ENCODE assay signal across 8 mouse cellular contexts in genomic region chr17:26662978-26663683, GRCm38 (mm10). TPM values are rescaled to one million over a fixed set of nuclear protein-coding genes. Genes with fewer than 3 reads are reported as not detected.
DNase-seq lines count a peak whose midpoint lies in the region; ATAC-seq lines count a peak whose summit lies in the region.

TSS of gene Atp6v0e (plus strand) at chr17:26663231.

- H3K36me3 ChIP-seq in heart, embryonic 14.5 days (ENCODE audit: control insufficient read depth, insufficient read depth, low read length) = no peaks in the 10 kb centered on the region
- H3K36me3 ChIP-seq in liver, embryonic 13.5 days = no peaks in the 10 kb centered on the region
- H3K36me3 ChIP-seq in stomach, embryonic 16.5 days (ENCODE audit: control insufficient read depth, insufficient read depth, low read length) = no peaks in the 10 kb centered on the region

- H3K4me3 ChIP-seq in brown adipose tissue, adult 24 weeks (ENCODE audit: insufficient read depth, low read depth, low read length) = peak within 1 kb of the TSS; percentile 67
- peak within 1 kb of the TSS; percentile 69 to 77 for H3K4me3 ChIP-seq in heart, embryonic 14.5 days (ENCODE audit: control insufficient read depth in 1 of 2, insufficient read depth in 1 of 2, low read depth in 1 of 2, low read length in 2 of 2)
- H3K4me3 ChIP-seq in liver, embryonic 13.5 days (replicated peaks) = peak within 1 kb of the TSS; percentile 73
- peak within 1 kb of the TSS; percentile 70 for H3K4me3 ChIP-seq in stomach, embryonic 16.5 days (replicated peaks; ENCODE audit: low read length)

- no peaks in the 10 kb centered on the region for H3K27me3 ChIP-seq in heart, embryonic 14.5 days (ENCODE audit: control insufficient read depth, insufficient read depth, low read length)
- peaks cover 9% of the 10 kb centered on the region; the same call in 1 of the 2 replicates for H3K27me3 ChIP-seq in liver, embryonic 13.5 days
- H3K27me3 ChIP-seq in stomach, embryonic 16.5 days (ENCODE audit: control insufficient read depth, insufficient read depth, low read length) = no peaks in the 10 kb centered on the region

- peak within 1 kb of the TSS; percentile 75 for H3K9ac ChIP-seq in heart, embryonic 14.5 days (ENCODE audit: low read length)
- H3K9ac ChIP-seq in liver, embryonic 13.5 days = peak within 1 kb of the TSS; percentile 73
- peak within 1 kb of the TSS; percentile 79 for H3K9ac ChIP-seq in stomach, embryonic 16.5 days (ENCODE audit: low read length)

- no peaks in the 10 kb centered on the region for H3K9me3 ChIP-seq in heart, embryonic 14.5 days (ENCODE audit: control insufficient read depth, low read length)
- no peaks in the 10 kb centered on the region for H3K9me3 ChIP-seq in liver, embryonic 13.5 days (replicated peaks)
- H3K9me3 ChIP-seq in stomach, embryonic 16.5 days (replicated peaks; ENCODE audit: control insufficient read depth, low read length) = no peaks in the 10 kb centered on the region

- no peaks in the 10 kb centered on the region for H3K4me1 ChIP-seq in brown adipose tissue, adult 24 weeks (ENCODE audit: control insufficient read depth, insufficient read depth, insufficient read length, low read length)
- H3K4me1 ChIP-seq in heart, embryonic 14.5 days (ENCODE audit: control insufficient read depth in 2 of 2, insufficient read depth in 2 of 2, low read length in 2 of 2) = peaks cover 10 to 17% of the 10 kb centered on the region in 2 experiments
- peaks cover 27% of the 10 kb centered on the region for H3K4me1 ChIP-seq in liver, embryonic 13.5 days (replicated peaks)
- H3K4me1 ChIP-seq in stomach, embryonic 16.5 days (ENCODE audit: control insufficient read depth, insufficient read depth, low read length) = peaks cover 7% of the 10 kb centered on the region; the same call in 1 of the 2 replicates

- 1% methylated on average over 28 of the region's 28 CpGs for WGBS in heart, embryonic 14.5 days
- WGBS in liver, embryonic 13.5 days (ENCODE audit: insufficient replicate concordance) = 2% methylated on average over 28 of the region's 28 CpGs
- 2% methylated on average over 28 of the region's 28 CpGs for WGBS in stomach, embryonic 16.5 days

- ATAC-seq in heart, embryonic 14.5 days (ENCODE audit: insufficient number of reproducible peaks, insufficient read depth, low FRiP score, low read depth) = peak; percentile 60
- ATAC-seq in liver, embryonic 13.5 days (ENCODE audit: low read depth) = peak; percentile 84
- peak; percentile 88 for ATAC-seq in stomach, embryonic 16.5 days (ENCODE audit: insufficient read depth, low FRiP score)

- peak within 1 kb of the TSS; percentile 79 for H3K27ac ChIP-seq in brown adipose tissue, adult 24 weeks (replicated peaks; ENCODE audit: low read depth, low read length)
- peak within 1 kb of the TSS; percentile 15 to 20; a peak in 2 of 4 replicates for H3K27ac ChIP-seq in heart, embryonic 14.5 days (replicated peaks in 1 of 2; ENCODE audit: control insufficient read depth in 1 of 2, insufficient read depth in 1 of 2, low read depth in 2 of 2, low read length in 2 of 2)
- peak within 1 kb of the TSS; percentile 71 for H3K27ac ChIP-seq in liver, embryonic 13.5 days
- H3K27ac ChIP-seq in stomach, embryonic 16.5 days (ENCODE audit: low read length) = no peak within 1 kb of the TSS

- H3K4me2 ChIP-seq in heart, embryonic 14.5 days (ENCODE audit: low read length) = peak within 1 kb of the TSS; percentile 90
- H3K4me2 ChIP-seq in liver, embryonic 13.5 days = peak within 1 kb of the TSS; percentile 79
- H3K4me2 ChIP-seq in stomach, embryonic 16.5 days (ENCODE audit: low read depth, low read length) = peak within 1 kb of the TSS; percentile 88

- peak; percentile 98 for DNase-seq in CD4-positive, CD25-positive, alpha-beta regulatory T cell, adult 2 months (ENCODE audit: low read depth, low spot score)
- peak; percentile 79 for DNase-seq in fibroblast of lung, adult 2 months (ENCODE audit: low read depth)
- DNase-seq in kidney, postnatal 14 days = peak; percentile 95
- peak; percentile 88 for DNase-seq in liver, embryonic 13.5 days
- peak; percentile 98 for DNase-seq in neural tube, embryonic 10.5 days (ENCODE audit: extremely low spot score, low spot score)

RNA-seq across cellular contexts. Expression of gene Atp6v0e, which starts in this region (rescaled TPM):
- polyA plus RNA-seq in brown adipose tissue, adult 24 weeks (2012; ENCODE audit: insufficient read depth, insufficient read length, missing spikeins) = 314 and 348 TPM in 2 replicates
- 227 and 228 TPM in 2 replicates for polyA plus RNA-seq in heart, embryonic 14.5 days (2014; fragmentation: Nextera tagmentation; extraction: Ambion mirVana)
- 192 and 194 TPM in 2 replicates for polyA plus RNA-seq in liver, embryonic 13.5 days (2015; fragmentation: Nextera tagmentation; extraction: Ambion mirVana)
- 231 and 249 TPM in 2 replicates for polyA plus RNA-seq in stomach, embryonic 16.5 days (2015; fragmentation: Nextera tagmentation; extraction: Ambion mirVana)
